Mouse (Mus musculus) G1E (cell line): ENCODE data around the gene Gm6408.

Experiments
- CTCF ChIP-seq: IDR thresholded peaks from 2 replicates; pipeline ENCODE4 v1.5.1; 2012; ENCODE audit warnings: low read depth, low read length, inconsistent platforms, mixed read lengths
- GATA1 ChIP-seq: IDR thresholded peaks from 2 replicates; pipeline ENCODE4 v1.6.1; 2012; ENCODE audit warnings: borderline replicate concordance, low read length, inconsistent platforms, mixed read lengths
- POLR2AphosphoS5 ChIP-seq: IDR thresholded peaks from 2 replicates; pipeline ENCODE4 v1.6.1; 2012; ENCODE audit warnings: low read depth, low read length, inconsistent platforms; ENCODE audit not compliant: insufficient replicate concordance

GRCm38 (mm10) chr5:146435316-146435715 lies 46.4 kb upstream of the Gm6408 start:
- no peak for TF ChIP-seq CTCF
- TF ChIP-seq POLR2AphosphoS5, result no peak
- TF ChIP-seq GATA1, result no peak
